Mouse (Mus musculus): ENCODE measurements at regions not wholly inside any gene's neighbourhood (a gene's known extent, or its start where the extent isn't known, plus 50 kb on each side); places are given as distances from the start of the nearest gene placed in this dataset.
"Not testable (repeated sequence)": the region's sequence is repeated elsewhere in the genome, so short reads cannot be mapped to it uniquely, and the experiment has no call there.

GRCm38 (mm10) chr2:18617520-18617919 lies 54.7 kb upstream of the Commd3 start:
- no peak for DNase-seq (ENCODE audit: low spot score)

DNA sequence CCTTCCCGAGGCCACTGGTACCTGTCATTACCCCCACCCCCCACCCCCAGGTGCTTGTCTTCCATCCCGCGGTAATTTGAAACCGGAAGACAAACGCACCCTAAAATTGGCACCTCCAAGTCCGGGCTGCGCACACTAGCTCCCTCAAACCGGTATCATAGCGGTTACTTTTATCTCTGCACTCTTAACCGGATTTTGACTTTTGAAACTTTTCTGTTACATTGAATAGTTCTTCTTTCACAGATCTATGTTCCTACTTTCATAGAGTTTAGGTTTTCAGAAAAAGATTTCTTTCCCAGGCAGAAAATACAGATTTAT lies 62.4 kb upstream of the Commd3 start:
- no peak for DNase-seq (ENCODE audit: low spot score)

- DNase-seq (ENCODE audit: low spot score), result peak; percentile 24
These were observed 62.9 kb upstream of the Commd3 start for GRCm38 (mm10) chr2:18609075-18609867.

GRCm38 (mm10) chr2:18608260-18609074 lies 63.7 kb upstream of the Commd3 start:
- DNase-seq (ENCODE audit: low spot score), result peak; percentile 23

DNA sequence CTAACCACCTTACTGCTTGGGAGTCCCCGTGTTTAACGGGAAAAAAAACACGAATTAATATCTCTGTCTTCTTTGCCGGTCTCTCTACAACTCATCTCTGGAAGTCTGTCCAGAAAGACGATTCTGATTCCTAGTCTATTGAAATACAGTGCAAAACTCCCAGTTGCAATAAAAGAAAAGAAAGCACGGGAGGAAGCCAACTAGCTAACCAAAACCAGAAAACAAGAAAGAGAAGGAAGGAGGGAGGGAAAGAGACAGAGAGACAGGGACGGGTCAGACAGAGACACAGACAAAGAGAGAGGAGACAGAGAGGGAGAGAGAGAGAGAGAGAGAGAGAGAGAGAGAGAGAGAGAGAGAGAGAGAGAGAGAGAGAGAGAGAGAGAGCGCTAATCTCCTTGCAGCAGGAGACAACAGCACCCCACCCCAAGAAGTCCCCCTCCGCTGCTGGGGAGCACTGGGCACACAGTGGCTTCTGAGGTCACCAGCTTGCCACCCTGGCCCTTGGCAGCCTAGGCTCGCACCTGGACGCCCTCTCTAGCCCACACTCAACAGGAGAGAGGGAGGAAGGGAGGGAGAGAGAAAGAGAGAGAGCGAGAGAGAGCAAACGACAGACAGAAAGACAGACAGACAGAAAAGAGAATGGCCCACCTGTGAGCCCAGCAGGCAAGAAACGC lies 64.5 kb upstream of the Commd3 start:
- DNase-seq (ENCODE audit: low spot score), result no peak

DNA sequence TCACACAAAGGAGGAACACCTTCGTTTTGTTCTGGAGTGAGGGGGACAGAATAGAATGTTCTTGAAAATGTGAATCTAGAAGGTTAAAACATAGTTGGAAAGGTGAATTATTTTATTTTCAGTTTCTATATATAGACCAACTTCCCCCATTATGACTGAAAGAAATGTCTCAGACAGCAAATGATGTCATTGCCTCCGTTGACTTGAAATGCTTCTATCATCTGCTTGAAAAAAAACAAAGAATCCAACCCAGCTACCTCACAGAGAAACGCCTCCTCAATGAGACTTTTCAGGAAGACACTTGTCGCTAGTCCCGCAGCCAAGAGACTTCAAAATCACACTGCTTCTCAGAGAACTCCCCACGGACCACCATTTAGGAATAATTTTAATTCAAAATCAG lies 65.1 kb upstream of the Commd3 start:
- no peak for DNase-seq (ENCODE audit: low spot score)

GRCm38 (mm10) chr2:18592221-18592620 lies 80.0 kb upstream of the Commd3 start:
- no peak for DNase-seq (ENCODE audit: low spot score)

- no peak for DNase-seq (ENCODE audit: low spot score)
These were observed 84.0 kb upstream of the Commd3 start for GRCm38 (mm10) chr2:18588232-18588631.

DNA sequence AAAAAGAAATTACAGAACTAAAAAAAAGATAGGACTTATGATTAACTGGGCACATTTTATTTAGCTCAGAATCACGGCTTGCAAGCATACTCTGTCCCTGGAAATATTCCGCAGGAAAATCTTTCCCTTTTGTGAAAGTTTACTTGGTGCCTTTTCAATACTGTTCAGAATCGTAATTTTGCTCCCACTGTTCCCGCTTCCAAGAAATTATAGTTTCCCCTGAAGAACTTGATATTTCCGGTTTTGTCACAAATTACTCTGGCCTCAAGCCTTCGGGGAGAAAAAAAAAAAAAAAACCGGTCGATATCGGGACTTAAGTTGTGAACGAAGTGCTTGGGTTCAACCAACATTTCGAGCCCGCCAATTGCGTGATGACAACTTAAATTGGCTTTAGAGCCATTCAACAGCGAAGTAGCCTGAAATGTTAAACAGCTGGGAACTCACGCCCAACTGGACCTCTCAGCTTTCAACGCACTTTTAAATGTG lies 84.4 kb upstream of the Commd3 start:
- DNase-seq (ENCODE audit: low spot score), result no peak

GRCm38 (mm10) chr2:18586925-18587724 lies 85.1 kb upstream of the Commd3 start:
- DNase-seq (ENCODE audit: low spot score), result peak; percentile 54

DNA sequence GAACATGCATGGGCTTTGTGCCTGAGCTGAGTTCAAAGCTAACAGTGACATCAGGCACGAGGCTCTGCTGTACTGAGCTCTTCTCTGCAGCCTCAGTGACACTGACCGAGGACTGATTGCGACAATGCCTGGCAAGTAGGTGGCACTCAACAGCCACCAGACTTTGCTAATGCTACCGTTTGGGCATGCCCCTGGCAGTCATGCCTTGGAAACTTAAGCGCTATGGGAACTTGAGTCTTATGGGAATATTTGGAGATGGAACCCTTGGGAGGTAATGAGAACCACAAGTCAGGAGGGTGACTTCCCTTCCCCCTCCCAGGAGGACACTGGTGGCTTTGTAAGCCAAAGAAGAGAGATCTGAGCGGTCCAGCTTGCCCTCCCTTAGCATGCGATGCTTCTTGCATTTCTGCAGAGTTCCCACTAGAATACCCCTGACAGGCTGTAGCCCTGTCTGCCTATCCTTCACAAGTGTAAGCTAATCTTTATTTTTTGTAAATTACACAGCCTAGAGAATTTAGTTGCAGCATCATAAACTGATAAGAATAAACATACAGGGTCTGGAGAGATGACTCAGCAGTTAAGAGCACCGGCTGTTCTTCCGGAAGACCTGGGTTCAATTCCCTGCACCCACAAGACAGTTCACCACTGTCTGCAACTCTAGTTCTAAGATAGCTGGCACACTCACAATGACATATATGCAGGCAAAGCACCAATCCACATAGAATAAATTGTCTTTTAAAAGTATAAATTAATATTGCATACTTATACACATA lies 86.4 kb upstream of the Commd3 start:
- DNase-seq (ENCODE audit: low spot score), result no peak

DNA sequence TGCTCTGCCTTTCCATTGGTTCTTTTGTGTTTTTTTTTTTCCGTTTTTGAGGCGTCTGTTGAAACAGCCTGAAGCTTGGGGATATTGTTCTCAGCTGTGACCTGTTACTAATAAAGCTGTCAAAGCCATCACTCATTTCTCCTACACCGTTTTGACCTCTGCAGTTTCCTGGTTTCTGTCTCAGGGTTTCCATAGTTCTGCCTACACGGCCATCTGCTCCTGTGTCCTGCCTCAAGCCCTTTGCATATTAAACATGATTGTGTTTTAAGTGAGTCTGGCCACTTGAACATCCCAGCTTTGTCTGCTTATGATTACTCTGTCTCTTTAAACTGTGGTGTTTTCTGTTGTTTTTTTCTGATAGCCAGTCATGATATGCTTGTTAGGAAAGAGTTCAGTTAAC lies 114.1 kb upstream of the Commd3 start:
- no peak for DNase-seq (ENCODE audit: low spot score)

- DNase-seq (ENCODE audit: low spot score), result no peak
These were observed 124.1 kb upstream of the Commd3 start for GRCm38 (mm10) chr2:18547964-18548643.

GRCm38 (mm10) chr2:18524387-18524786 lies 131.8 kb upstream of the Dnajc1 start:
- DNase-seq (ENCODE audit: low spot score), result no peak

DNA sequence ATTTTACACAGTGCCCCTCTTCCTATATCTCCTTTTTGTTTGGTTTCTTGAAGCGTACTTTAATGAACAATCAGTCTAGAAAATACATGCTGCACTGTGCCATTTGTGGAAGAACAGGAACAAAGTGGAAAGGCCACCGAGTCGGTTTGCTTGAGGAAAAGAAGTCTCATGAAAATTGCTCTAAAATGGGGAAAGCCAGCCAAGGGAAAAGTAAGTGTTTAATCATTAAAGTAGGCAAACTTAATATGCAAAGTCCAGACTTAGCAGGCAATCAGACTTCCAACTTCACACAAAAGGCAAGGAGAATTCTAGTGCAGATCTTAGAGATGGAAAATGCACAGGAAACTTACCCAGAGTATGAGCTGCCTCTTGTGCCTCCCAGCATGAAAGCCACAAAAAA lies 131.3 kb upstream of the Dnajc1 start:
- DNase-seq (ENCODE audit: low spot score), result no peak

GRCm38 (mm10) chr2:18513435-18513834 lies 120.8 kb upstream of the Dnajc1 start:
- DNase-seq (ENCODE audit: low spot score), result no peak

- DNase-seq (ENCODE audit: low spot score), result no peak
These were observed 116.7 kb upstream of the Dnajc1 start for GRCm38 (mm10) chr2:18509317-18509716.

DNA sequence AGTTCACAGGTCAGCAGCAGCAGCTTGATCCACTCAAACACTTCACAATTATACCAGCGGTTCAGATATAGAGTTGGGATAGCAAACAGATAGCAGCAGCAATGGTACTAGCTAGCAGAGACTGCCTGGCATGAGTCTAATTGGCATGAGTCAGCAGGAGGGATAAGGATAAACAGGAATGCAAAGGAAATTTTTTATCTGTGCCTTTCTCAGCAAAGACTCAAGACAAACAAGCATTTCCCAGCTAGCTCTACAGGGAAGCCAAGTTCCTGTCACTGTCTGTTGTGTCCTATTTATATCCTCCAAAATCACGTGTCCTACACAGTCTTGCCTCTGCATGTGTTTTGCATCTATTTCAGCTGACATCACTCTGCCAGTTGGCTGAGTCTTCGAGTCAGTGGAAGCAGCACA lies 80.7 kb upstream of the Dnajc1 start:
- DNase-seq (ENCODE audit: low spot score), result no peak

DNA sequence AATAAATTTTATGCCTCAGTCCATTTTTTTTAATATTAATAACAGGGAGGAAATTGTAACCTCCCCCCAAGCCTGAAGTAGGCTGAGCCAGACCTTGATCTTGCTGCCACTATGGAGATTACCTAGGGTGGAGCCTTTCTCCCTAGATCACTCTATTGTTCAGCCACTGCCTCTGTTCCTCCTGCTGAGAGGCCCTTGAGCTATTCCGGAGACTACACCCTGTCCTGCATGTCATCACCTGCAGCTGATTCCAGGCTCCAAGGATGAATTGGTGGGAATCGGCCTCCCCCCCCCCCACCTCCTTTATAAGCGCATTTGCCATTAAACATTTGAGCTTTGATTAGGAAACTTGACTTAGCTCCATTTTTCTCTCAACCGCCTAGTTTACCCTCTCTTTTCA lies 68.3 kb upstream of the Dnajc1 start:
- no peak for DNase-seq (ENCODE audit: low spot score)

DNA sequence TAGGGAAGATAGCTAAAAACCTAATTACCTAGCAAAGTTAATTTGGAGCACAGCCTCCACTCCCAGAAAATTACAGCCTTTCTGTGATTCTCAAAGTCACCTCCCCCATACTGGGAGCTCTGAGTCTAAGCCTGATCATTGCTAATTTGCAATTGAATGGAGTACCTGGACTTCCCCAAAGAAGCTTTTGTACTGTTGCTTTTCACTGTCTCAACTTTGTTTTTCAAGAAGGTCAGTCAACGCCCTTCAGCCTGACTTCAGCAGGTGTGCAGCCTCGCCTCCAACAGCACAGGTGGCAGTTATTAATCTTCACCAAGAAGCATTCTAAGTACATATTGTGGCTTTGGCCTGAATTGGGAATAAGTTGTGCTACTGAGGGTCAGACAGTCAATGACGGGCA lies 67.7 kb upstream of the Dnajc1 start:
- not testable (repeated sequence) for DNase-seq (ENCODE audit: low spot score)
